Mouse (Mus musculus) right cerebral cortex, postnatal 4 days (tissue): ENCODE measurements at regions not wholly inside any gene's neighbourhood (a gene's known extent, or its start where the extent isn't known, plus 50 kb on each side); places are given as distances from the start of the nearest gene placed in this dataset.

Source experiments
- DNase-seq: peaks from one replicate; pipeline ENCODE4 v3.0.0-alpha.2; 2022

DNA sequence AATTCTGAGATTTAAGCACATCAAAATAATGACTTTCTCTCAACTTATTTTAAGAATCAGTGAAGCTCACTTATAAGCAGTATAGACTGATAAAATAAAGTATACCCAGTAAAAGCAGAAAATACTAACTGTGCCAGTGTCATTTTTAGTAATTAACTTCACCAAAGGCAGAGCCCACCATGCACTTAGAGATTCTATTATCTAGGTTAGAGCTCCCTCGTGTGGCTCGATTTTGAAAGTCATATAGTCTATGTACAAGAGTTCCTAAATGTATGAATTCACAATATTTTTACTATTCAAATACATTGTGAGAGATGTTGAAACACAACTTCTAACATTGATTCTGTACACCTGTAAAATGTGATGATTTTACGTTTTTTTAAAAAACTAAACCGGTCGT is 589.3 kb downstream of the Kcnj3 start:
- peak; percentile 65 for DNase-seq

DNA sequence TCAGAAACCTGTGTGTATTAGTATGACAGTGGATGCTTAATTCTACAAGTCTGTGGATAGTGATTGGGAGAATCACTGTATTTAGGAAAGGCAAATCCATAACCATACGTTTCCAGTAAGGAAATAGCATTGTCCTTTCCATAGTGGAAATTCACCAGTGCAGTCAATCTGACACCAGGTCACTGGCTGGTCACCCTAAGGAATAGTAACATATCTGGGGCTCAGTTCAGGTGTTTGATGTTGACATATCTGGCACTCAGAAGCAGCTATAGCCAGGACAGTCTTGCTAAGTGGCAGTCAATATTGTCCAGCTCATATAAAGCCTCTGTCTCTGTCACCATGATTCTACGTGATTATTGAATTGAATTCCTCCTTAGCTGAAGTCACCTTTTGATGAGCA is 593.2 kb downstream of the Kcnj3 start:
- no peak for DNase-seq
